Mouse (Mus musculus): ENCODE measurements around the gene Atp9a. TPM values are rescaled to one million over a fixed set of nuclear protein-coding genes. Genes with fewer than 3 reads are reported as not detected.

Gene Atp9a
- polyA plus RNA-seq, 1 experiment = 1.2 TPM

DNA sequence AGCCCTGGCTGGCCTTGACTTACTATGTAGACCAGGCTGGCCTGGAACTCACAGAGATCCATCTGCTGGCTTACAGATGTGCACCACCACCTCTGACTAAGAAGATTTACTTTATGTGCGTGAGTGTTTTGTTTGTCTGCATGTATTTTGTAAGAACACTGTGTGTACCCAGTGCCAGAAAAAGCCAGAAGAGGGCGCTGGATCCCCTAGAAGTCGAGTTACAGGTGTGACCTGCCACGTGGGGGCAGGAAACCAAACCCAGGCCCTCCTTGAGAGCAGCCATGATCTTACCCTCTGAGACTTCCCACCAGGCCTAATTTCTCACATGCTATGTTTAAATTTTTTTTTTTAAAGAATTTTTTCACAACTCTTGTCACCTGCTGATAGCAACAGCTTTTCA is 22.5 kb downstream of the Atp9a start:
- Histone ChIP-seq H3K36me3 (ENCODE audit: control insufficient read depth, insufficient read depth) (no peaks in the 10 kb centered on the region), H3K79me2 (ENCODE audit: control insufficient read depth, insufficient read depth) (no peaks in the 10 kb centered on the region), H3ac (ENCODE audit: control insufficient read depth, insufficient read length, low read depth) (no peak overlapping the region), H3K27me3 (ENCODE audit: control insufficient read depth, insufficient read depth, insufficient read length) (peaks cover 4% of the 10 kb centered on the region), H3K79me3 (ENCODE audit: low read depth) (no peaks in the 10 kb centered on the region), H3K4me3 (ENCODE audit: insufficient read depth, poor library complexity, severe bottlenecking) (no peak overlapping the region)
- no peak for TF ChIP-seq MYOD1 (IDR thresholded peaks at IDR 0.05; ENCODE audit: control insufficient read depth, insufficient read length, low read depth)
- TF ChIP-seq MAX (IDR thresholded peaks at IDR 0.05) = no peak
- no peak for TF ChIP-seq FOSL1 (IDR thresholded peaks at IDR 0.05; ENCODE audit: insufficient read depth, low read length, poor library complexity, severe bottlenecking)
- no peak for TF ChIP-seq CEBPB (IDR thresholded peaks at IDR 0.05; ENCODE audit: low read depth)
- no peak for TF ChIP-seq MYOG (IDR thresholded peaks at IDR 0.05; ENCODE audit: control insufficient read depth, extremely low read depth, insufficient read length)
- TF ChIP-seq CTCF (IDR thresholded peaks at IDR 0.05; ENCODE audit: control insufficient read depth, insufficient read depth, insufficient read length) = no peak
- no peak for TF ChIP-seq USF1 (IDR thresholded peaks at IDR 0.05; ENCODE audit: low read depth)

DNA sequence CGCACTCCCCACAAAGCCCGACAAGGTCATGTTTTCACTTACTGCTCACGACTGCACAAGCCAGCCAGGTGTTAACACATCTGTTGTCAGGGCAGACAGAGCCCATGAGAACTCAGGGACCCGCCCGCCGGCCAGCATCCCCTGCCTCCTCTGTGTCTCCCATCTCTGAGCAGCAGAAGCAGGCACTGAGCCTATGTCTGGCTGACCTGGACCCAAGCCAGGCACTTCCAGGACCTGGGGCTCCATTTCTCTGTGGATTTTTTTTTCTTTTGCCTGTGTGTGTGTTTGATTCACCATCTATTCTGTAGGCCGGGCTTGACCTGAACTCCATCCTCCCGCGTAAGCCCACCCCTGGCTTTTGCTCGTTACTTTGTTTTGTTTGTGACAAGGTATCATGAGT is 23.5 kb downstream of the Atp9a start:
- no peaks in the 10 kb centered on the region for H3K79me3 ChIP-seq (ENCODE audit: low read depth)
- peaks cover 8% of the 10 kb centered on the region for H3K27me3 ChIP-seq (ENCODE audit: control insufficient read depth, insufficient read depth, insufficient read length)
- TF ChIP-seq CTCF (IDR thresholded peaks at IDR 0.05; ENCODE audit: control insufficient read depth, insufficient read depth, insufficient read length) (no peak), USF1 (IDR thresholded peaks at IDR 0.05; ENCODE audit: low read depth) (no peak), MYOG (IDR thresholded peaks at IDR 0.05; ENCODE audit: control insufficient read depth, extremely low read depth, insufficient read length) (no peak), MAX (IDR thresholded peaks at IDR 0.05) (no peak), FOSL1 (IDR thresholded peaks at IDR 0.05; ENCODE audit: insufficient read depth, low read length, poor library complexity, severe bottlenecking) (no peak), CEBPB (IDR thresholded peaks at IDR 0.05; ENCODE audit: low read depth) (no peak), MYOD1 (IDR thresholded peaks at IDR 0.05; ENCODE audit: control insufficient read depth, insufficient read length, low read depth) (no peak)
- no peak overlapping the region for H3K4me3 ChIP-seq (ENCODE audit: insufficient read depth, poor library complexity, severe bottlenecking)
- no peaks in the 10 kb centered on the region for H3K36me3 ChIP-seq (ENCODE audit: control insufficient read depth, insufficient read depth)
- H3K79me2 ChIP-seq (ENCODE audit: control insufficient read depth, insufficient read depth) = no peaks in the 10 kb centered on the region
- no peak overlapping the region for H3ac ChIP-seq (ENCODE audit: control insufficient read depth, insufficient read length, low read depth)

DNA sequence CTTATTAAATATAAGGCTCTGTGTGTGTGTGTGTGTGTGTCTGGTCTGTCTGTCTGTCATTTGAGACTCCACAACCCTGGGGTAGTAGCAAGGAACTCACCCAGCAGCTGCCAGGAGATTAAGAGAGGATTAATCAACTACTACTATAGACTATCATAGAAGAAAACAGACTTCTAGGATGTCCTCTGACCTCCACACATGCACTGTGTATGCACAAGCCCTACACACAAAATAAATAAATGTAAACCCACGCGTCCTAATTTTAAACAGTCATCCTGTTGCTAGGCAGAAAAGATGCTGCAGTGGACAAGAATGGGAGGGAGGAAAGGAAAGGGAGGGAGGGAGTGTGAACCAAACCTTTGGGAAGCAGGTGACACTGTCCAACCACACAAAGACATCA is 23.9 kb downstream of the Atp9a start:
- H3K27me3 ChIP-seq (ENCODE audit: control insufficient read depth, insufficient read depth, insufficient read length) = peaks cover 10% of the 10 kb centered on the region

DNA sequence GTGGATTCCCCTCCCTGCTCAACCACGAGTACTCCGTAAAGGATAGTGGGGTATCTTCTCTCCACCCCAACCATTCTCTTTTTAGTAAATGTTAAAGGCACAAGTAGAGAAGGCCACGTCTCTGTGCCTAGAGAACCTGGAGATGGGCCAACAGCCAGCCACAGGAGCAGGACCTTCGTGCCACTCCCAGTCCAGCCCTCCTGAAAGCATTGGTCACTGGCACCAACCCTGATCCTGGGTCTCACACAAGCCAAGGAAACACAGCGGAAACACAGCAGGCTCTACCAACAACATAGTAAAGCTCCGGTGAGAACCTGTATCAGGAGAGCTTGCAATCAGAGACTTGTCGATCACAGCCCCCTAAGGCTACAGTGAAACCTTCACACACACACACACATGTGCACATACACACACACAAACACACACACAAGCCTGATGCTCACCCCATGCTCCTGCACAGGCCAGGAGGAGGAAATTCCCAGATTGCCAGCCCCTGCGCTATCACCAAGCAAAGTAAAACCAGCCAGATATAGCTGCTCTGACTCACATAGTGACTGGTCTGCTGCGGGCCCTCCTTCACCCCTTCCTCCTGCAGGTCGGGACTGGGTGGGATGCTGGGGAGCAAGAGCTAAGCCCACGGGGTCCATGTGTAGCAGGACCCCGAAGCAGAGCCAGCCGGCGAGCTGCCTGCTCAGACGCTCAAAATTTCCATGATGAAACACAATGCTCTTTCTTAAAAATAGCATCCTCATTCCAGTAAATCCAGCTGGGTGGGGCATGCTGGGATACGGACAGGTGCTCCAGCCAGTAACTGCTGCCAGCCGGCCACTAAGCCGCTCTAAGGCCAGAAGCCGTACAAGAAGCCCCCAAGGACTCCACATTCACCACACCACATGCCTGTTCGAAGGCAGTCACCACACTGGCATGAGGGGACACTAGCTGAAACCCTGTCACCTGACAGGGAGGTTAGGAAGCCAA is 29.7 kb downstream of the Atp9a start:
- H3K79me2 ChIP-seq (ENCODE audit: control insufficient read depth, insufficient read depth) = no peaks in the 10 kb centered on the region
- no peaks in the 10 kb centered on the region for H3K79me3 ChIP-seq (ENCODE audit: low read depth)
- peaks cover 6% of the 10 kb centered on the region for H3K27me3 ChIP-seq (ENCODE audit: control insufficient read depth, insufficient read depth, insufficient read length)
- no peak overlapping the region for H3K4me3 ChIP-seq (ENCODE audit: insufficient read depth, poor library complexity, severe bottlenecking)
- no peak overlapping the region for H3ac ChIP-seq (ENCODE audit: control insufficient read depth, insufficient read length, low read depth)
- H3K36me3 ChIP-seq (ENCODE audit: control insufficient read depth, insufficient read depth) = no peaks in the 10 kb centered on the region
- TF ChIP-seq MYOD1 (IDR thresholded peaks at IDR 0.05; ENCODE audit: control insufficient read depth, insufficient read length, low read depth) (no peak), MYOG (IDR thresholded peaks at IDR 0.05; ENCODE audit: control insufficient read depth, extremely low read depth, insufficient read length) (no peak)

More for the DNA sequence above, 23.9 kb downstream of the Atp9a start:
- H3K79me3 ChIP-seq (ENCODE audit: low read depth) = no peaks in the 10 kb centered on the region
- no peaks in the 10 kb centered on the region for H3K79me2 ChIP-seq (ENCODE audit: control insufficient read depth, insufficient read depth)
- no peaks in the 10 kb centered on the region for H3K36me3 ChIP-seq (ENCODE audit: control insufficient read depth, insufficient read depth)
- TF ChIP-seq USF1 (IDR thresholded peaks at IDR 0.05; ENCODE audit: low read depth) = no peak
- TF ChIP-seq CEBPB (IDR thresholded peaks at IDR 0.05; ENCODE audit: low read depth) = no peak
- no peak for TF ChIP-seq MAX (IDR thresholded peaks at IDR 0.05)
- no peak for TF ChIP-seq MYOG (IDR thresholded peaks at IDR 0.05; ENCODE audit: control insufficient read depth, extremely low read depth, insufficient read length)
- no peak for TF ChIP-seq MYOD1 (IDR thresholded peaks at IDR 0.05; ENCODE audit: control insufficient read depth, insufficient read length, low read depth)
- TF ChIP-seq CTCF (IDR thresholded peaks at IDR 0.05; ENCODE audit: control insufficient read depth, insufficient read depth, insufficient read length) = no peak
- TF ChIP-seq FOSL1 (IDR thresholded peaks at IDR 0.05; ENCODE audit: insufficient read depth, low read length, poor library complexity, severe bottlenecking) = no peak
- H3ac ChIP-seq (ENCODE audit: control insufficient read depth, insufficient read length, low read depth) = no peak overlapping the region
- no peak overlapping the region for H3K4me3 ChIP-seq (ENCODE audit: insufficient read depth, poor library complexity, severe bottlenecking)

DNA sequence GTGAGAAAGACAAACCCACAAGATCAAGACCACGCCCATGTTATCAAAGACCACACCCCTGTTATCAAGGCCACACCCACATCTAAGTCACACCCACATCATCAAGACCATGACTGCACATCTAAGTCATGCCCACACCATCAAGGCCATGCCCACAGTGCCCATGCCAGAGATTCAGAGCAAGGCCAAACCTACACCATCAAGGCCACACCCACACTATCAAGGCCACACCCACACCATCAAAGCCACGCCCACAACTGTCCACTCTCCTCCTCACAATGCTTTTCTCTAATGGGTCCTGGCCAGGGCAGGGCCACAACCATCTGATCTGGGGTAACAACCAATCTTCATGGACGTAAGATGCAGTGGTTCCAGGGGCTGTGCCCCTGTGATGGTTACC is 31.2 kb downstream of the Atp9a start:
- Histone ChIP-seq H3ac (ENCODE audit: control insufficient read depth, insufficient read length, low read depth) (no peak overlapping the region), H3K36me3 (ENCODE audit: control insufficient read depth, insufficient read depth) (no peaks in the 10 kb centered on the region), H3K79me2 (ENCODE audit: control insufficient read depth, insufficient read depth) (no peaks in the 10 kb centered on the region), H3K4me3 (ENCODE audit: insufficient read depth, poor library complexity, severe bottlenecking) (no peak overlapping the region), H3K27me3 (ENCODE audit: control insufficient read depth, insufficient read depth, insufficient read length) (peaks cover 6% of the 10 kb centered on the region), H3K79me3 (ENCODE audit: low read depth) (no peaks in the 10 kb centered on the region)
- no peak for TF ChIP-seq MAX (IDR thresholded peaks at IDR 0.05)
- TF ChIP-seq CEBPB (IDR thresholded peaks at IDR 0.05; ENCODE audit: low read depth) = no peak
- no peak for TF ChIP-seq MYOD1 (IDR thresholded peaks at IDR 0.05; ENCODE audit: control insufficient read depth, insufficient read length, low read depth)
- TF ChIP-seq MYOG (IDR thresholded peaks at IDR 0.05; ENCODE audit: control insufficient read depth, extremely low read depth, insufficient read length) = no peak
- no peak for TF ChIP-seq USF1 (IDR thresholded peaks at IDR 0.05; ENCODE audit: low read depth)
- no peak for TF ChIP-seq CTCF (IDR thresholded peaks at IDR 0.05; ENCODE audit: control insufficient read depth, insufficient read depth, insufficient read length)
- no peak for TF ChIP-seq FOSL1 (IDR thresholded peaks at IDR 0.05; ENCODE audit: insufficient read depth, low read length, poor library complexity, severe bottlenecking)
